Mouse (Mus musculus): ENCODE measurements around the gene Gm7271.

DNA sequence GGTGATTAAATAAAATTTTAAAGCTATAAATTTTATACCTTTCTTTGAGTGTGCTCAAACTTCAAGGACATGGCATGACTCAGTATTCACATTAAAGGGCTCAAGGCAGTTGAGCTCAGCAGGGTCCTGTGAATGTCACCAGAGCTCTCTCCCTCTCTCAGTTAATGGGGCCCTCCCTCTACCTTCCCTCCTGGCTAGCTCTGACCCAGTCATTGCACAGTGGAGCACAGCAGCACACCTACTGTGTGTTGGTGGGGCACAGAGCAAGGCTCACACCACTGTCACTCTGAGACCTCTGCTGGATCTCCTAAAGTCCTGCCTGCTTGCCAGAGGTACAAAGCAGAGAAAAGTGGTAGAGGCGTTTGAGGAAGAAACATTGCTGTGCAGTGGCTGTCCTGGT, 52.4 kb downstream of the Gm7271 start:
- no peak for TF ChIP-seq CTCF (IDR thresholded peaks at IDR 0.05; ENCODE audit: low read depth)
- TF ChIP-seq EP300 (optimal IDR thresholded peaks at IDR 0.05) = no peak

All from stomach, postnatal 0 days (tissue).